Mouse (Mus musculus): ENCODE measurements around the gene Acvrl1. TPM values are rescaled to one million over a fixed set of nuclear protein-coding genes. Genes with fewer than 3 reads are reported as not detected.

Gene Acvrl1
- polyA plus RNA-seq, 1 experiment, result 7.9 TPM

DNA sequence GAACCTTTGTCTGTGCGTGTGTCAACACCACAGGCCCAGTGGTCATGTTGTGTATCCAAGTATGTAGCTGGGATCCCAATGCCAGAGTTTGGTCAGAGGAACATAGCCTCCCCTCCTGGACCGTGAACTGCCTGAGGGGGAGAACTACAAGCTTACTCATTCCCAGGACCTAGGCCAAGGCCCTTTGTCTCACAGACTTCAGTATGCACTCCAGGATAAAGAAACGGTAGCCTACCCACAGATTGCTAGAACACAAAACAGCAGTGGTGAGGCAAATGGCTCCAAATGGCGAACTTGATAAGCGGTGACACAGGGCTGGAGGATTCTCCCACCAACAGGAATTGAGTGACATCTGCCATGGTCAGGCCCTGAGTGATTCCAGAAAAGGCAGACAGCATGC lies 35.5 kb downstream of the Acvrl1 start:
- Histone ChIP-seq H3K9me3 (no peaks in the 10 kb centered on the region), H3K4me1 (peaks cover 70% of the 10 kb centered on the region)
- no peak for TF ChIP-seq FLI1 (IDR thresholded peaks at IDR 0.05; ENCODE audit: low read length)
- TF ChIP-seq GATA1 (IDR thresholded peaks at IDR 0.05; ENCODE audit: borderline replicate concordance, low read length), result no peak

DNA sequence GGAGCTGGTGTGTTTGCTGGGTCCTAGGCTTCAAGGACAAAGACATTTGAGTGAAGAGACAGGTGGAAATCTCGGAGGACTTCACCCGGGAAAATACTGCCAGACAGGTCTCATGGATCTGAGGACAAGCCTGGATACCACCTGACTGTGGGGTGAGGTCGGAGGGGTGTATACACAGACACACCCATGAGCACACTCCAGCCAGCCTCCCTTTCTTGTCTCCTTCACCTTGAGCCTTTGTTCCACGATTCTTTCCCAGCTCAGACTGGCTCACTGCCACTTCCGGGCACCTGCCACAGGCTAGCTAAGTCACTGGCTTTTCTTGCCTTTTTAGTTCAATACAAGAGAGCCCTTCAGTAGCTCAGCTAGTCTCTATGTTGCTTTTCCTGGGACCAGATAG lies 36.0 kb downstream of the Acvrl1 start:
- Histone ChIP-seq H3K4me1 (peaks cover 74% of the 10 kb centered on the region), H3K9me3 (no peaks in the 10 kb centered on the region), H3K36me3 (replicated peaks; ENCODE audit: low read length) (no peaks in the 10 kb centered on the region), H3K4me3 (replicated peaks) (peak overlapping the region; percentile 50), H3K27me3 (replicated peaks) (no peaks in the 10 kb centered on the region)
- no peak for TF ChIP-seq GATA1 (IDR thresholded peaks at IDR 0.05; ENCODE audit: borderline replicate concordance, low read length)
- TF ChIP-seq FLI1 (IDR thresholded peaks at IDR 0.05; ENCODE audit: low read length), result no peak

More for the DNA sequence above, 35.5 kb downstream of the Acvrl1 start:
- H3K27me3 ChIP-seq (replicated peaks), result no peaks in the 10 kb centered on the region
- H3K36me3 ChIP-seq (replicated peaks; ENCODE audit: low read length), result no peaks in the 10 kb centered on the region
- no peak overlapping the region for H3K4me3 ChIP-seq (replicated peaks)

DNA sequence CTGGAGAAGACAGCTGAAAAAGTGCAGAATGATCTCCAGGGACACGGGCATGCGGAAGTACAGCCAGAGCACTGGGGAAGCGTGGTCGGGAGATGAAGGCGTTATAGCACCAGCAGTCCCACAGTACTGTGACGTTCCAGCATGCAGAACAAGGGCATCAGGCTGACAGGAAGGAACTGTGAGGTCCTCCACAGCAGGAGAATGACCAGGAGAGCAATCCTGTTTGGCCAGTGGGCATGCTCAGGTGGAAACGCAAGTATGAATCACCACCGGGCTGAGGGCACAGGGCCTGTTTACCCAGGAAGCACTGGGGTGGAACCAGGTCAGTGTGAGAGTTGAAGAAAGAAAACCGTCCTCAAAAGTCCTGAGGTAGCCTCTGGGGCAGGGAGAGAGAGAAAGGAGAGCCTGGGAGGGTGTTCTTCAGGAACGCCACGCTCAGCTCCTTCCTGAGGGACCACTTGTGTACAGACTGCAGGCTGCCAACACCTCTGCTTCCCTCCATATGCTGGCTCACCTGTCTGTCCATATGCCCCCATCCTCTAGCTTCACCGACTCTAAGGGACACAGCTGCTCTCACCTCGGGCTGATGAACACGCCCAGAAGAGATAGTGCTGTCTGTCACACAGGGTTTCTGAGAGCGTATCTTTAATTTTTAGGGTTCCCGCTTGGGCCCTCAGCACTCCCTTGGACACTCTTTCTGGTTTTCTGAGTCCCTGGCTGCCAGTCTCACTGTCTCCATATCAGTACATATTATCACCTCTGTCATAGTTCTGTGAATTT lies 37.5 kb downstream of the Acvrl1 start:
- no peak for TF ChIP-seq GATA1 (IDR thresholded peaks at IDR 0.05; ENCODE audit: borderline replicate concordance, low read length)
- Histone ChIP-seq H3K9me3 (no peaks in the 10 kb centered on the region), H3K27me3 (replicated peaks) (no peaks in the 10 kb centered on the region), H3K4me1 (peaks cover 74% of the 10 kb centered on the region), H3K4me3 (replicated peaks) (peak overlapping the region; percentile 76), H3K36me3 (replicated peaks; ENCODE audit: low read length) (no peaks in the 10 kb centered on the region)

DNA sequence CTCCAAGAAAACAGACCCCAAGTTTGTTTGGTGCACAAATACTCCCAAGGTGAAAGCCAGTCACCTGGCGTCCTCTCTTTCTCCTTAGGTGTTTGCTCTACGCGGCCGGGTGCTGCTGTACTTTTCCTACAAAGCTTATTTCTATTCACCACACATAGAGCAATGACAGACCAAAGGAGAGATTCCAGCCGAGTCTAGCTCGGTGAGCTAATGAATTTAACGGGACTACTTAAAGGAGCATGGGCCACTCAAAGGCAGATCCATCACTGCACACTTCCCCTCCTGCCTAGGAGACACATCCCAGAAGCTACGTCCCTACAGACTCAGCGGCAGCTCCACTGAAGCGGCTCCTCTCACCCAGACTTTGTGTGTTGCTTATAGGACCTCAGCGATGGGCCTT lies 39.2 kb downstream of the Acvrl1 start:
- Histone ChIP-seq H3K4me1 (peaks cover 83% of the 10 kb centered on the region), H3K9me3 (no peaks in the 10 kb centered on the region), H3K36me3 (replicated peaks; ENCODE audit: low read length) (no peaks in the 10 kb centered on the region), H3K4me3 (replicated peaks) (no peak overlapping the region), H3K27me3 (replicated peaks) (no peaks in the 10 kb centered on the region)
- no peak for TF ChIP-seq GATA1 (IDR thresholded peaks at IDR 0.05; ENCODE audit: borderline replicate concordance, low read length)
- TF ChIP-seq FLI1 (IDR thresholded peaks at IDR 0.05; ENCODE audit: low read length), result no peak

DNA sequence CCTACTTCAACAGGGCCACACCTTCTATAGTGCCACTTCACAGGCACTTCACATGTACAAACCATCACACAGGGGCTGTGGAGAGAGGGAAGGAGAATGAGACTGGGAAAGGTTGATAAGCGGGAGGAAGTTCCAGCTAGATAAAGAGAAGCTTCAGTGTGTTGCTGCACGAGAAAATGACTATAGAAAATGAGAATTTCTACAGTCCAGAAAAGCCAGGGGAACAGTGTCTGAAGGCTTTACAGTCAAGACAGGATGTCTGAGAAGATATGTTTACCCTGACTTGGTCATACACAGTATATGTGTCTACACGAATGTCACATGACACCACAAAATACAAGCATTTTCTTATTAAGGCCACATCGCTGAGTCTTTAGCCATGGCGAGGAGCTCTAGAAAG lies 41.6 kb downstream of the Acvrl1 start:
- TF ChIP-seq GATA1 (IDR thresholded peaks at IDR 0.05; ENCODE audit: borderline replicate concordance, low read length) (no peak), FLI1 (IDR thresholded peaks at IDR 0.05; ENCODE audit: low read length) (no peak)
- H3K4me1 ChIP-seq, result peaks cover 80% of the 10 kb centered on the region
- peak overlapping the region; percentile 19 for H3K4me3 ChIP-seq (replicated peaks)
- H3K27me3 ChIP-seq (replicated peaks), result no peaks in the 10 kb centered on the region
- no peaks in the 10 kb centered on the region for H3K36me3 ChIP-seq (replicated peaks; ENCODE audit: low read length)
- no peaks in the 10 kb centered on the region for H3K9me3 ChIP-seq

DNA sequence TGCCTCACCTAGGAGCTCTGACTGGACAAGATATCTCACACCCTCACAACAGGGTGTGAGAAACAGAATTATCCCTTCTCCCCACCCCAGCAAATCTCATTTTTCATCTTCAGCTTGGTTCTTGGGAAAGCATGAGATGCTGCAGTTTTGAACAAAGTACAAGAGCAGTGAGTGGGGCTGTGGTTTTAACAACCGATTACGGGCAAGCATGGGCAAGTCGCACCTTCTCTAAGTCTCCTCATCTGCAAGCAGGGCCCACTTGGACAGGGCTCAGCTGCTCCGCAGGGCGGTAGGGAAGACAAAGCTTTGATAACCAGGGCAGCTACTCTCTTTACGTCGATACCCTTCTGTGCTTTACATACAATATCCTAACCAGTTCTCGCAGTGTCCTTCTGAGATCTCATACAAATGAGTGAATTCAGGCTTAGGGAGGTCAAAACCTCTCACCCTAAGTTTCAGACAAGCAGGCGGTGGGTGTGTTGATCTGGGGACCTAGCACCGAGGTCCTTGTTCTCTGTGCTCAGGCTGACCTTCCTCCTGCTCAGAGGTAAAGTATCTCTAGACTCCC lies 42.2 kb downstream of the Acvrl1 start:
- Histone ChIP-seq H3K9me3 (no peaks in the 10 kb centered on the region), H3K4me1 (peaks cover 80% of the 10 kb centered on the region), H3K36me3 (replicated peaks; ENCODE audit: low read length) (no peaks in the 10 kb centered on the region), H3K4me3 (replicated peaks) (peak overlapping the region; percentile 34), H3K27me3 (replicated peaks) (no peaks in the 10 kb centered on the region)
- TF ChIP-seq FLI1 (IDR thresholded peaks at IDR 0.05; ENCODE audit: low read length), result no peak
- no peak for TF ChIP-seq GATA1 (IDR thresholded peaks at IDR 0.05; ENCODE audit: borderline replicate concordance, low read length)

DNA sequence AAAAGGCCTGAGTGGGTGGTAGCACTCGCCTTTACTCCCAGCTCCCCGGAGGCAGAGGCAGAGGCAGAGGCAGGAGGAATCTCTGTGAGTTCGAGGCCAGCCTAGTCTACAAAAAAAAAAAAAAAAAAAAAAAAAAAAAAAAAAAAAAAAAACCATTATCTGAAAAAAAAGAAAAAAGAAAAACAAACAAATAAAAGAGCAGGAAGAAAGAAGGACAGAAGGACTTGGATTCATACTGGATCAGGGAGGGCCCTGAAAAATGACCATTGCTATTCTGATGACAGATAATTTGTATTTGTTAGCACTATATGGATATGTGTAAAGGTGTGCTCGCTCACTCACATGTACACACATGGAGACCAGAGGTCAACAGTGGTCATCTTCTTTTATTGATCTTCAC lies 43.0 kb downstream of the Acvrl1 start:
- no peak for TF ChIP-seq FLI1 (IDR thresholded peaks at IDR 0.05; ENCODE audit: low read length)
- no peak for TF ChIP-seq GATA1 (IDR thresholded peaks at IDR 0.05; ENCODE audit: borderline replicate concordance, low read length)
- no peaks in the 10 kb centered on the region for H3K27me3 ChIP-seq (replicated peaks)
- no peaks in the 10 kb centered on the region for H3K36me3 ChIP-seq (replicated peaks; ENCODE audit: low read length)
- H3K4me3 ChIP-seq (replicated peaks), result no peak overlapping the region
- H3K9me3 ChIP-seq, result no peaks in the 10 kb centered on the region
- H3K4me1 ChIP-seq, result peaks cover 80% of the 10 kb centered on the region

DNA sequence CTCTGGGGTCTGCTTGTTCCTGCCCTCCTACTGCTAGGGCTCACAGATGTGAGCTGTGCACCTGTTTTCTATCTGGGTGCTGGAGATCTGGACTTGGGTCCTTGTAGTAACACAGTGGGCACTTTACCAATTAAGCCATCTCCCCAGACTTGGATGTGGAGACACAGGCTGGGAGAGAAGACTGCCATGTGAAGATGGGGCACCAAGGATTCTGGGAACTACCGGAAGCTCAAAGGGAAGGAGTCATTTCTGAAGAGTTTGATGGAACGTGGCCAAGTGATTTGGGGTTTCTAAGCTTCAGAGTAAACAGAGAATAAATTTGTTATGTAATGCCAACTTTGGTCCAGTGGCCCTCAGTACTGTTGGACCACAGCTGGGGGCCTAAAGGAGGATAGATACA lies 43.7 kb downstream of the Acvrl1 start:
- TF ChIP-seq GATA1 (IDR thresholded peaks at IDR 0.05; ENCODE audit: borderline replicate concordance, low read length), result no peak
- no peak for TF ChIP-seq FLI1 (IDR thresholded peaks at IDR 0.05; ENCODE audit: low read length)
- H3K4me1 ChIP-seq, result peaks cover 84% of the 10 kb centered on the region
- no peaks in the 10 kb centered on the region for H3K27me3 ChIP-seq (replicated peaks)
- H3K36me3 ChIP-seq (replicated peaks; ENCODE audit: low read length), result no peaks in the 10 kb centered on the region
- H3K4me3 ChIP-seq (replicated peaks), result no peak overlapping the region
- no peaks in the 10 kb centered on the region for H3K9me3 ChIP-seq

DNA sequence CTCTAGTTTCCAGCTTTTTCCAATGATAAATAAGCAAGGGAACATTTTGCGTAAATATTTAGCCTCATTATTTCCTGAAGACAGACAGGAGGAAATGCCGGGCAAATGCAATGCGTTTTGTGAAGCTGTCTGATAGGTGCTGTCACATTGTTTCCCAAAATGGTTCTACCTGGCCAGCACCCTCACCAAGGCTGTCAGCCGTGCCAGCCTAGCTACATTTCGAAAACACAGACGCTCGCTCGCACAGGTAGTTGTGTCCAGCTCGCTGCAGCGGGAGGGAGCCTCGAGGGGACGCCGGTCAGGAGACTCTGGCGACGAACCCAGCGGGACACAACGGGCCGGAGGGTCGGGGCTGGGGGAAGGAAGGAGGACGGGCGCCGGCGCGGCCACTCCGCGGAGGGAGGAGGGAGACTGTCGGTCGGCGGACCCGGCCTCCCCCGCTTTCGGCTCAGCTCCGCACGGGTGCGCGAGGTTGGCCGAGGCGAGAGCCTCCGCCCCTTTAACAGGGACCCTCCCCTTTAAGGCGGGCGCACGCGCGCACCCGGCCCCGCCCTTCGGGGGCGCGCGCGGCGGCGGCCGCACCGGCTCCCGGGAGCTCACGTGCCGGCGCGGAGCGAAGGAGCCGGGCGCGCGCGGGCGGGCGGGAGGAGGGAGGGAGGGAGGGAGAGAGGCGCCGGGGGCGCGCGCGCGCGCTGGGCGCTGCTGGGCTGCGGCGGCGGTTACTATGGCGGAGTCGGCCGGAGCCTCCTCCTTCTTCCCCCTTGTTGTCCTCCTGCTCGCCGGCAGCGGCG lies 45.3 kb downstream of the Acvrl1 start, which contains the start of gene Acvr1b:
Gene Acvr1b, plus strand, starts transcription at position 647 of the 791 bp plus-strand sequence.
- peak within 1 kb of the TSS; percentile 95 for H3K4me3 ChIP-seq (replicated peaks)
- no peaks in the 10 kb centered on the region for H3K9me3 ChIP-seq
- peaks cover 92% of the 10 kb centered on the region for H3K4me1 ChIP-seq
- peaks cover 5% of the 10 kb centered on the region for H3K36me3 ChIP-seq (replicated peaks; ENCODE audit: low read length)
- no peak for TF ChIP-seq GATA1 (IDR thresholded peaks at IDR 0.05; ENCODE audit: borderline replicate concordance, low read length)
- TF ChIP-seq FLI1 (IDR thresholded peaks at IDR 0.05; ENCODE audit: low read length), result no peak
- H3K27me3 ChIP-seq (replicated peaks), result no peaks in the 10 kb centered on the region

Measured in megakaryocyte, embryonic 14.5 days (primary cell).